Mouse (Mus musculus): ENCODE results near the gene Cyb561a3. TPM values are rescaled to one million over a fixed set of nuclear protein-coding genes. Genes with fewer than 3 reads are reported as not detected.

The Cyb561a3 gene
- total RNA-seq, 2 experiments from 2014 or later: 12.1 to 13.3 TPM

DNA sequence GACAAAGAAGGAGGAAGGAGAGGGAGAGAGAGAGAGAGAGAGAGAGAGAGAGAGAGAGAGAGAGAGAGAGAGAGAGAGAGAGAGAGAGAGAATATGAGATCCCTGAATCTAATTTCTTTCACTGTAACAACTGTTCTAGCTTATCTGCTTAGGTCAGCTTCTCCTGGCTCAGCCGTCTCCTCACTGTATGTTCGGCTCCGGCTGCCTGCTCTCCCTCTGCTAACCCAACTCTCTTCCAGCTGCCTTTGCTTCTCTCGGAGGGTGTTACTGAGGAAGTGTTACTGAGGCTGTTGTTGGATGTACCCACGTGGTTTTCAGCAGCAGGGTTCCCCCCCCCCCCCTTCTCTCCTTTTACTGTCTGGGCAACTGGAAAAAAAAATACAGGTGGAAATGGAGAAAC is 63.1 kb downstream of the Cyb561a3 start:
- DNase-seq (ENCODE audit: extremely low spot score in 1 of 2, low spot score in 2 of 2): no peak
- intact Hi-C loops (cut with DNase I): no loop called here

DNA sequence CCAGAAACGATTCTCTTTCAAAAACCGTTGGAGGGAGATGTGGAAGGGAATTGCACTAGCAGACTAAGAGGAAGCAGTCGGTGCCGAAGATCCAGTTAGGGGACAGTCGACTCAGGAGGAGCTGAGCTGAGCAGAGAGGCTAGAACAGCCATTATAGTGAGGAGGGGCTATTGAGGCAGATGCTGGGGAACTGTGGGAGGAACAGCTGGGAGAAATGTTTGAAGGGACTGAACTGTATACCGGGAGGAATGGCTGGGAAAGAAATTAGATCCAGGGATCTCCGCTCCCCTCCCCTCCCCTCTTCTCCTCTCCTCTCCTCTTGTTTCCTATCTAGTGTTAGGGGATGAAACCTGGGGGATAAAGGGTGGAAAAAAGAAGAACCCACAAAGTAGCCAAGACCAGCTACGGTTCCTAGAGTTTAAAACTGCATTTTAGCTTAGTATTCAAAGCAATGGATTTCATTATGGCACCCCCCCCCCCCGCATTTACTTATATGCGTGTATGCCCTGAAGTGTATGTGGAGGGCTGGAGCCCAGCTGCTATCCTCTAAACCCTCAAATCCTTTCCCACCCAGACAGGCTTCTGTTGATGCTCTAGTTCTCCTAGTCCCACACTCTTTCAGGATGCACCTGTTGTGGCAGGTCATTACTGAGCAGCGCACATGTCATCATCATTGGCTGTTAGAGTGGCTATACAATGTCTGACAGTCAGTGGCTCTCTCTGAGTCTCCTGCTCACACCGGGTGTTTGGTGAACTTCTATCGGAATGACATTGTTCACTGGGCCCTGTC is 63.8 kb downstream of the Cyb561a3 start:
- intact Hi-C loops (cut with DNase I): no loop called here
- no peak for DNase-seq (ENCODE audit: extremely low spot score in 1 of 2, low spot score in 2 of 2)

Other genes with a start within 250 kb of the Cyb561a3 start
- gene Syt7, start 188.1 kb upstream of the Cyb561a3 start, total RNA-seq (2021): 100 to 1,000 TPM; 240 to 248 TPM
- gene Lrrc10b, start 119.7 kb upstream of the Cyb561a3 start, total RNA-seq (2021): 10 to 100 TPM in 1 of 2 experiments, 1 to 10 TPM in 1; 8.7 to 13.3 TPM
- gene Ppp1r32, start 94.2 kb upstream of the Cyb561a3 start, total RNA-seq (2021): 1 to 10 TPM in 1 of 2 experiments, under 1 TPM in 1; 0.83 to 2.0 TPM
- gene Cpsf7, start 51.9 kb upstream of the Cyb561a3 start, total RNA-seq (2021): 10 to 100 TPM; 70.4 to 75.8 TPM
- 10 to 100 TPM; 54.9 to 55.0 TPM for gene Sdhaf2, start 51.0 kb upstream of the Cyb561a3 start, total RNA-seq (2021)
- 10 to 100 TPM; 11.4 to 12.3 TPM for gene Tmem216, start 20.9 kb upstream of the Cyb561a3 start, total RNA-seq (2021)
- 10 to 100 TPM; 12.4 to 15.2 TPM for gene Tmem138, start 190 bp downstream of the Cyb561a3 start, total RNA-seq (2021)
- 100 to 1,000 TPM; 207 to 211 TPM for gene Ddb1, start 28.2 kb downstream of the Cyb561a3 start, total RNA-seq (2021)
- 10 to 100 TPM; 26.1 to 32.0 TPM for gene Tkfc, start 28.5 kb downstream of the Cyb561a3 start, total RNA-seq (2021)
- gene Vwce, start 57.0 kb downstream of the Cyb561a3 start, total RNA-seq (2021): 1 to 10 TPM in 1 of 2 experiments, under 1 TPM in 1; 0.81 to 1.2 TPM
- not detected for gene Pga5, start 100.9 kb downstream of the Cyb561a3 start, total RNA-seq (2021)
- 10 to 100 TPM; 25.2 to 27.6 TPM for gene Vps37c, start 111.6 kb downstream of the Cyb561a3 start, total RNA-seq (2021)
- gene Cd5, start 161.8 kb downstream of the Cyb561a3 start, total RNA-seq (2021): under 1 TPM in 1 of 2 experiments, not detected in 1; 0.30 TPM

Measured in left cerebral cortex, postnatal 10 days (tissue).